Mouse (Mus musculus) cerebellum, adult 2 months (tissue): ENCODE results near the gene Fam198a.

ENCODE experiments used
- CTCF ChIP-seq: fragments of 200-500 bp; IDR thresholded peaks from 2 replicates; pipeline ENCODE4 v1.5.1; 2011; ENCODE audit warnings: low read depth, mild to moderate bottlenecking, control low read depth, low read length, moderate library complexity, borderline replicate concordance; ENCODE audit not compliant: insufficient read depth
- POLR2A ChIP-seq: fragments of 200-500 bp; IDR thresholded peaks from 2 replicates; pipeline ENCODE4 v1.6.1; 2011; ENCODE audit warnings: low read length, control low read depth, borderline replicate concordance; ENCODE audit not compliant: insufficient read depth

GRCm38 (mm10) chr9:121959966-121960635 is 9.3 kb downstream of the Fam198a start:
- TF ChIP-seq CTCF, result no peak
- no peak for TF ChIP-seq POLR2A
